Mouse (Mus musculus): ENCODE measurements around the gene Zfp36l2. TPM values are rescaled to one million over a fixed set of nuclear protein-coding genes. Genes with fewer than 3 reads are reported as not detected.

The Zfp36l2 gene
- total and polyA plus RNA-seq, 3 experiments: 8.9 to 24.2 (median 9.0) TPM

- Histone ChIP-seq H3K79me2 (replicated peaks; ENCODE audit: control insufficient read depth, extremely low read depth, insufficient read depth, poor library complexity, severe bottlenecking) (no peaks in the 10 kb centered on the region), H3K36me3 (replicated peaks in 1 of 2; ENCODE audit: control insufficient read depth in 1 of 2, insufficient read depth in 1 of 2, low read length in 1 of 2) (peaks cover 36 to 84% of the 10 kb centered on the region in 2 experiments), H3K4me1 (ENCODE audit: control insufficient read depth in 1 of 2, insufficient read depth in 2 of 2) (peaks cover 0 to 8% of the 10 kb centered on the region in 2 experiments; a peak in 2 of 4 replicates), H3K4me2 (ENCODE audit: insufficient read depth, low read depth, poor library complexity, severe bottlenecking) (no peak overlapping the region), H3K27ac (ENCODE audit: insufficient read depth, low read depth) (no peak overlapping the region), H3K4me3 (replicated peaks in 1 of 3; ENCODE audit: low read depth in 2 of 3, low read length in 2 of 3, poor library complexity in 1 of 3) (no peak overlapping the region), H3K9me3 (replicated peaks; ENCODE audit: low read length) (no peaks in the 10 kb centered on the region), H3K27me3 (replicated peaks) (no peaks in the 10 kb centered on the region), H3K9ac (ENCODE audit: insufficient read depth, low read depth) (no peak overlapping the region)
- DNase-seq (ENCODE audit: extremely low read depth): no peak
- in situ Hi-C loops (cut with MboI; ENCODE audit: low pct_ligation_motif_present, low pct_unique_long_range_greater_than_20kb, low sequenced_read_pairs) (no loop called here), dilution Hi-C loops (cut with MboI; ENCODE audit: extremely low pct_ligation_motif_present, extremely low pct_unique_long_range_greater_than_20kb, low sequenced_read_pairs) (no loop called here)
- TF ChIP-seq MAFK (IDR thresholded peaks at IDR 0.05; ENCODE audit: insufficient replicate concordance, low read length) (no peak), MXI1 (IDR thresholded peaks at IDR 0.05; ENCODE audit: low read depth, low read length) (no peak), TCF12 (IDR thresholded peaks at IDR 0.05; ENCODE audit: low read depth, low read length) (no peak), IRF4 (IDR thresholded peaks at IDR 0.05; ENCODE audit: low read depth, low read length) (no peak), SIN3A (IDR thresholded peaks at IDR 0.05; ENCODE audit: low read length) (no peak), MYC (IDR thresholded peaks at IDR 0.05; ENCODE audit: low read depth, low read length) (no peak), CHD2 (IDR thresholded peaks at IDR 0.05; ENCODE audit: low read length) (no peak), JUN (IDR thresholded peaks at IDR 0.05; ENCODE audit: insufficient read depth, low read depth, low read length) (no peak), USF1 (IDR thresholded peaks at IDR 0.05; ENCODE audit: low read depth, low read length) (no peak), USF2 (conservative IDR thresholded peaks at IDR 0.05; ENCODE audit: low read depth, low read length) (no peak), GABPA (IDR thresholded peaks at IDR 0.05; ENCODE audit: insufficient replicate concordance, low read depth, low read length) (no peak), BHLHE40 (IDR thresholded peaks at IDR 0.05; ENCODE audit: low read depth, low read length) (no peak), ETS1 (conservative IDR thresholded peaks at IDR 0.05; ENCODE audit: low read depth, low read length) (no peak), TBP (conservative IDR thresholded peaks at IDR 0.05; ENCODE audit: low read depth, low read length) (no peak), MAX (IDR thresholded peaks at IDR 0.05; ENCODE audit: low read length) (no peak), SMC3 (IDR thresholded peaks at IDR 0.05; ENCODE audit: low read depth, low read length) (no peak), ZMIZ1 (IDR thresholded peaks at IDR 0.05; ENCODE audit: low read depth, low read length) (no peak)
Measured at GRCm38 (mm10) chr17:84217696-84218095, 29.9 kb upstream of the Zfp36l2 start.

- TF ChIP-seq USF2 (conservative IDR thresholded peaks at IDR 0.05; ENCODE audit: low read depth, low read length): no peak
- no peak for TF ChIP-seq ZC3H11A (IDR thresholded peaks at IDR 0.05; ENCODE audit: low read depth, low read length)
- no peak for TF ChIP-seq HCFC1 (IDR thresholded peaks at IDR 0.05; ENCODE audit: low read depth, low read length)
- TF ChIP-seq IRF4 (IDR thresholded peaks at IDR 0.05; ENCODE audit: low read depth, low read length): no peak
- TF ChIP-seq TBP (conservative IDR thresholded peaks at IDR 0.05; ENCODE audit: low read depth, low read length): no peak
- no peak for TF ChIP-seq MAZ (IDR thresholded peaks at IDR 0.05; ENCODE audit: low read depth, low read length)
- no peak for TF ChIP-seq PAX5 (IDR thresholded peaks at IDR 0.05; ENCODE audit: low read length)
- TF ChIP-seq MAX (IDR thresholded peaks at IDR 0.05; ENCODE audit: low read length): no peak
- TF ChIP-seq SMC3 (IDR thresholded peaks at IDR 0.05; ENCODE audit: low read depth, low read length): no peak
- no peak for TF ChIP-seq E2F4 (IDR thresholded peaks at IDR 0.05; ENCODE audit: insufficient replicate concordance, low read depth, low read length)
- TF ChIP-seq SIN3A (IDR thresholded peaks at IDR 0.05; ENCODE audit: low read length): no peak
- no peak for TF ChIP-seq CHD1 (IDR thresholded peaks at IDR 0.05; ENCODE audit: low read depth, low read length)
- no peak for TF ChIP-seq ZMIZ1 (IDR thresholded peaks at IDR 0.05; ENCODE audit: low read depth, low read length)
- no peak for TF ChIP-seq KAT2A (IDR thresholded peaks at IDR 0.05; ENCODE audit: insufficient replicate concordance, low read length)
- TF ChIP-seq POLR2AphosphoS2 (IDR thresholded peaks at IDR 0.05; ENCODE audit: low read depth, low read length): no peak
- no peak for TF ChIP-seq GABPA (IDR thresholded peaks at IDR 0.05; ENCODE audit: insufficient replicate concordance, low read depth, low read length)
- no peak for TF ChIP-seq RCOR1 (conservative IDR thresholded peaks at IDR 0.05; ENCODE audit: low read depth, low read length)
- Histone ChIP-seq H3K79me2 (replicated peaks; ENCODE audit: control insufficient read depth, extremely low read depth, insufficient read depth, poor library complexity, severe bottlenecking) (no peaks in the 10 kb centered on the region), H3K9me3 (replicated peaks; ENCODE audit: low read length) (no peaks in the 10 kb centered on the region), H3K4me2 (ENCODE audit: insufficient read depth, low read depth, poor library complexity, severe bottlenecking) (no peak overlapping the region), H3K27me3 (replicated peaks) (no peaks in the 10 kb centered on the region), H3K27ac (ENCODE audit: insufficient read depth, low read depth) (no peak overlapping the region), H3K4me3 (replicated peaks in 1 of 3; ENCODE audit: low read depth in 2 of 3, low read length in 2 of 3, poor library complexity in 1 of 3) (no peak overlapping the region), H3K9ac (ENCODE audit: insufficient read depth, low read depth) (no peak overlapping the region), H3K4me1 (ENCODE audit: control insufficient read depth in 1 of 2, insufficient read depth in 2 of 2) (peaks cover 0 to 8% of the 10 kb centered on the region in 2 experiments; a peak in 2 of 4 replicates), H3K36me3 (replicated peaks in 1 of 2; ENCODE audit: control insufficient read depth in 1 of 2, insufficient read depth in 1 of 2, low read length in 1 of 2) (peaks cover 27 to 85% of the 10 kb centered on the region in 2 experiments)
- dilution Hi-C loops (cut with MboI; ENCODE audit: extremely low pct_ligation_motif_present, extremely low pct_unique_long_range_greater_than_20kb, low sequenced_read_pairs) (no loop called here), in situ Hi-C loops (cut with MboI; ENCODE audit: low pct_ligation_motif_present, low pct_unique_long_range_greater_than_20kb, low sequenced_read_pairs) (no loop called here)
- DNase-seq (ENCODE audit: extremely low read depth): no peak
Measured at GRCm38 (mm10) chr17:84215264-84215960, 27.7 kb upstream of the Zfp36l2 start.
